Mouse (Mus musculus) megakaryocyte, embryonic 14.5 days (primary cell): ENCODE measurements at regions not wholly inside any gene's neighbourhood (a gene's known extent, or its start where the extent isn't known, plus 50 kb on each side); places are given as distances from the start of the nearest gene placed in this dataset.

Experiments
- FLI1 ChIP-seq: IDR thresholded peaks from 2 replicates; pipeline ENCODE4 v1.6.1; 2012; ENCODE audit warnings: low read length, inconsistent platforms, mixed read lengths
- GATA1 ChIP-seq: IDR thresholded peaks from 3 replicates; pipeline ENCODE4 v1.6.1; 2012; ENCODE audit warnings: mixed read lengths, low read length, inconsistent platforms, borderline replicate concordance

DNA sequence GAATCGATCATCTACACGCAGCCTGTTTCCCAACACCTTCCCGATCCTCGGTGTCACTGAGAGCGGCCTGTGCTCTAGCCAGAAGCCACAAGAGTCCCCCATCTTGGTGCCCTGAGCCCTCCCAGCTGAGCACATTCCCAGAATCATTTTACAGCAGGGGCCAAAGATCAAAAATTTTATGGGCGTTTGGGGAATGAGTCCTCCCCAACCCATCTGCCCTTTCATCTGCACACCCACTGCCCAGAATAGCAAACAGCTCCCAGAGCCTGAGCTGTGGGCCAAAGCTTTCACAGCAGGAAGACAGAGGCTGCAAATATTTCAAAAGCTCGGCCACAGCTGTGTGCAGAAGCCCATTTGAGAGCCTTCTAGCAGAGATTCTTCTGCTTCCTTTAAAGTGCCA, 89.0 kb downstream of the Polr2m start:
- no peak for TF ChIP-seq GATA1
- TF ChIP-seq FLI1 = no peak
